Mouse (Mus musculus): ENCODE measurements around the gene Spag17. TPM values are rescaled to one million over a fixed set of nuclear protein-coding genes. Genes with fewer than 3 reads are reported as not detected.
"Not testable (repeated sequence)": the region's sequence is repeated elsewhere in the genome, so short reads cannot be mapped to it uniquely, and the experiment has no call there.

The Spag17 gene
- not detected for total RNA-seq (2022)

GRCm38 (mm10) chr3:99885187-99885811, at the start of gene Spag17:
Gene Spag17 (plus strand): TSS chr3:99885406.
- DNase-seq (ENCODE audit: low spot score in 2 of 2) = no peak

- DNase-seq (ENCODE audit: low spot score in 2 of 2) = no peak
Measured at GRCm38 (mm10) chr3:99842333-99842732, 42.9 kb upstream of the Spag17 start.

DNA sequence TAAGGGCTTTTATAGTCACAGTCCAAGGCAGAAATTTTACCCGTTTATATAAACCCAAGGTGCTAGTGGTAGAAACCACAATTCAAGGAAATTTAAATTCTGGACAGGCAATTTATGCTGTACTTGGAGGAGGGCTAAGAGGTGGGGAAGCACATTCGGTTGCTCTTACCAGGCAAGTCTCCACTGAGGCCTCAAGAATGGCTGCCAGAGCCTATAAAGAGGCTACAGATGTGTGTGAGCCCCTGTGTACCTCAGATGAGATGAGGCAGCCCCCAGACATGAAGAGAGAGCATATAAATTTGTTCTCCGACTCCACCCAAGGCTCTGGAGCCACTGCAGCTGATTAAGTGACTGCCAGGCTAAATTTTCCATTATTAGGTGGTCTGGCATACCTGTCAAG, 42.4 kb upstream of the Spag17 start:
- DNase-seq (ENCODE audit: low spot score in 2 of 2) = no peak

DNA sequence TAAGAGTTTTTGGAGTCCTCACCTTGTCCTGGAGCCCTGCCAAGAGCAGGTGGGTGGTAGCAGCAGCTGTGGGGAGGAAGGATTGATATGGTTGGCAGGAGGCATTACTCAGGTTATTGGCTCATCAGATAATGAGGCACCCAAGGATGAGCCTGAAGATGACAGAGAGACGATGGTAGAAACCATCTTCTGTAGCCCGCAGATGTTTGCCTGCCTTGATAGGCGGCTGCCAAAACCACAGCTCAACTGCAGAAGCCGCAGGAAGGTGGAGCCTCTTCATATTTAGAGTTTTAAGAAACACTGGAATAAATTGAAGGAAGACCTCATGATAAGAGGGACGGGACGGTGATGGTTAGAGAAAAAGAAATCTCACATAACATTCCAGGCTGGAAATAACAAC, 42.0 kb upstream of the Spag17 start:
- no peak for DNase-seq (ENCODE audit: low spot score in 2 of 2)

- no peak for DNase-seq (ENCODE audit: low spot score in 2 of 2)
Measured at GRCm38 (mm10) chr3:99850926-99851325, 34.3 kb upstream of the Spag17 start.

- no peak for DNase-seq (ENCODE audit: low spot score in 2 of 2)
Measured at GRCm38 (mm10) chr3:99854595-99854994, 30.6 kb upstream of the Spag17 start.

DNA sequence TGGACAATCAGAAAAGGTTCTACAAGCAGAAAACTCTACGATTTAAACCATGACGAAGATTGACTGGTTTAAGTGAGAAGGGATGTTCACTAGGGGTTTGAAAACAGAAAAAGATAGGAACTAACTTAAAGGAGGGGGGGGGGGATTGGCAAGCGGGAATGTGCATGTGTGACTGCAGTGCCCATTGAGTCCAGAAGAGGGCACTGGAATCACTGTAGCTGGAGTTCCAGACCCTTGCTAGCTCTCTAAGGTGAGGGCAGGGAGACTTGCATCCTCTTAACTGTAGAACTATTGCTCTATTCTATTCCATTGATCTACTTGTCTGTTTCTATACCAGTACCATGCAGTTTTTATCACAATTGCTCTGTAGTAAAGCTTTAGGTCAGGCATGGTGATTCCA, 26.3 kb upstream of the Spag17 start:
- DNase-seq (ENCODE audit: low spot score in 2 of 2) = no peak

GRCm38 (mm10) chr3:99864706-99865105, 20.5 kb upstream of the Spag17 start:
- no peak for DNase-seq (ENCODE audit: low spot score in 2 of 2)

- no peak for DNase-seq (ENCODE audit: low spot score in 2 of 2)
Measured at GRCm38 (mm10) chr3:99875137-99875536, 10.1 kb upstream of the Spag17 start.

DNA sequence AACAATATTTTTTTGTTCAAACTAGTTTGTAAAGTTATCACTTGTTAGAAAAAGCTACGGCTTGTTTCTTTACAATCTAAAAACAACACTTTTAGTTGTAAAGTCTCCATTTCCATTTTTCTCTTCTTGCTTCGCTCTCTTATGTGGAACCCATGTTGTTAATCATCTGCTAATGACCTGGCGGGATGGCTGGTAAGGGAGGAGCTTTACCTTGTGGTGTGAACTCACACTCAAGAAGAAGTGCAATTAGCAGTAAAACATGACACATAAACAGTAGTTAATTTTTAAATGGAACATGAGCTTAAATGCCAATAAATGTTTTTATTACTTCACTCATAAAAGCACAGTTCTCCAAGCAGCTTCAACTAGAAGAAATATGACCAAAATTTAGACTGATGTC, 3.7 kb upstream of the Spag17 start:
- DNase-seq (ENCODE audit: low spot score in 2 of 2) = no peak

DNA sequence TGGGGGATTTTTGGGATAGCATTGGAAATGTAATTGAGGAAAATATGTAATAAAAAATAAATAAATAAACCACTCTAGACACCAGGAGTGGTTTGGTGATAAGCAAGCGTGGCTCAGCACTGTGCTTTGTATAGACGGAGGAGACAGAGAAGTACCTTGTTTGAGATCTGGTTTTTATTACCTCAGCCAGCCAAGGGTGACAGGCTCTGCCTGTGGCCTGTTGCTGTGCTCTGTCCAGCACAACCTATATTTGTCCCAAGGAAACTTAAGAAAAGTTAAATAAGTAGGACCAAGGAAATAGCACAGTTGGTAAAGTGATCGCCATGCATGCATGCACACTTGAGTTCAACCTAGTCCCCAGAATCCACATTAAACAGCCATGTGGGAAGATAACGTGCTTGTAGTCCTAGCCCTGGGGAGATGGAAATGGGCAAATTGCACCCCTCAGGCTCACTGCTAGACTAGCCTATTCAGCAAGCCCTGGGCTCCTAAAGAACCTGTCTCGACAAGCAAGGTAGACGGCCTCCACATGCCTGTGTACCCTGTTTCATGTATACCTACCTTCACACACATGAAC, 1.1 kb upstream of the Spag17 start:
- DNase-seq (ENCODE audit: low spot score in 2 of 2) = no peak

- not testable (repeated sequence) for DNase-seq (ENCODE audit: low spot score in 2 of 2)
Measured at GRCm38 (mm10) chr3:99894741-99895140, 9.5 kb downstream of the Spag17 start.

DNA sequence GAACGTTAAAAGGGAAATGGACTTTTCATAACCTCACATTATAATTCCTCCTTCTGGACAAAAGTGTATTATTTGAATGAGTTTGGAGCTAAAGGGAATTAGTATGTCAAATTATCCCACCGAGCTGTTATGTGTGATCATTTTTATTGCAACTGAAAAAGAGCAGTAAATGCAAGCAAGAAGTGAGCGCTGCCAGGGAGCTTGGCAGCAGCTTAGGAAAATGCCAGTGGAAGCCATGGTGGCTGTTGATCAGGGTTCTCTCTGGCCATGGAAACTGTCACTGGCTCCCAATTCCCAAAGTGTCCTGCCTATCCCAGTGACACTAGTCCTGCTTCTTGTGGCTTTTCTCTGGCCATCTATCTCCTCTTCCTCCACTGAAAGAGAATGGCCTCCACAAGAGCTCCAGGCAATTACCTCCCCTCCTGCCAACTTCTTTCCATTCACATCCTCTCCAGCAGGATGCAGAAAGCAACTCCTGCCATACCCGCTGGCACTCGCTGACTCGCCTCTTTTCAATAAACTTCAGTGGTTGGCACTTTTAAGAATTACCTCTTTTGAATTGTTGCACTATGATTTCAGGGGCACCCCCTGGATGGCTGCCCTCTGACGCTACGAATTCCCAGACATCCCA, 28.7 kb downstream of the Spag17 start:
- no peak for DNase-seq (ENCODE audit: low spot score in 2 of 2)

DNA sequence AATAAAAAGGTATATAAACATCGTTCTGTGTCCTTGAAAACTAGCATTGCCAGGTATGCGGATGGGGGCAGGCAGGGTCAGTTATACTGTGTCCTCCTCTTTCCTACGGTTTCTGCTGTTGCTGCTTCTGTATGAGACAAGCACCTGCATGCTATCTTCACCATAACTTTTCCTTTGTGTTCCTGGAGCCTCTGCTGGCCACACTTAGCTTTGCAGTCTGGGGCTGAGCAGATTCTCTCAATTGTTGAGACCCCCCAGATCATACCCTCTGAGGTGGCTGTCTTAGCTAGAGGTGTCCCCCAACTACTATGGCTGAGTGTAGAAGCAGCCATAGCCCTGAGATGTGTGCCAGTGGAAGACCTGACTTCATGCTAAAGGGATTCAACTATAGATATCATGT, 37.7 kb downstream of the Spag17 start:
- no peak for DNase-seq (ENCODE audit: low spot score in 2 of 2)

GRCm38 (mm10) chr3:99930920-99931620, 45.9 kb downstream of the Spag17 start:
- peak in 1 of 2 experiments; percentile 17 for DNase-seq (ENCODE audit: low spot score in 2 of 2)

DNA sequence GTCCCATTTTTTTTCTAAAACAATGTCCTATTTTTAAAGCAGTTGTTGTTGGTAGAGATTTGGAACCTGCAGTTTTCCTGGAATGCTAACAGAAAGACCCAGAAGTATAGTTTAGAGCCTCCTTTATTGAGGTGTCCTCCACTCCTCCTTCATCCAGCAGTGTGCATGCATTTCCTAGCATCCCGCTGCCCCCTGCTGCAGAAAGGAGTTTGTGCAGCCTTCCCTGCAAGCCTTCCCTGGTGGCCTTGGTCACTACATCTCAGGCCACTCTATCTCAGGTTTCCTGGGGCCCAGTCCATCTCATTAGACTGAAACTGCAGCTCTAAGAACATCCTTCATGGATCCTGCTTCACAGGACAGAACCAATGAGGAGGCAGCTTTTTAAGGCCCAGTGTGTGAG, 51.0 kb downstream of the Spag17 start:
- peak; percentile 13 to 20 for DNase-seq (ENCODE audit: low spot score in 2 of 2)

DNA sequence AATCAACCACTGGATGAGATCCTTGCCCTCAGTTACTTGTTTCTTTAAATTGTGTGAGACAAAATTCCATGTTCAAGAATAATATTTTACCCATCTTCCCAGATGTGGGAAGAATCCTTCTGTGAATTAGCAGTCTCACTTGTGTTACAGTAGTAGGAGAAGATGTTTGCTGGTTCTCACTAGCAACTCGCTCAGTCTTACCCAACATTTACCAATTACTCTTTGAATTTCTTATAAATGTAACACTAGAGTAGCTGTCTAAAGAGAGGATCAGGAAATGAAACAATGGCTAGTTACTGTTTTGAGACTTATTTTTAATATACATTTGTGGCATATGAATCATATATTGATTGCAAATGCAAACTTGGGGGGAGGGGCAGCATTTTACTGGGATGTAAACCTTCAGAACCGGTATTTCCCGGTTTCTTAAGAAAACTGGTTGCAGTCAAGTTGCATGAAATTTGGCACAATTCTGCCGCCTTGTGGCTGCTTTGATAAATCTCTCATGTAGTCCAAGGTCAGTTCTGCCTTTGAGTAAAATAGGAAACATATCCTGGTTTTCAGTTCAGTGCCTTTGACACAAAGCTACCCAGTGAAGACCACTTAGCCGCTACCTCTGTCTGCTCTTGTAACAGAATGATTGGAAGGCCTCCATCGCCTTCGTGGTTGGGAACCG, 53.5 kb downstream of the Spag17 start:
- peak; percentile 13 for DNase-seq (ENCODE audit: low spot score in 2 of 2)

- no peak for DNase-seq (ENCODE audit: low spot score in 2 of 2)
Measured at GRCm38 (mm10) chr3:99945171-99945570, 60.0 kb downstream of the Spag17 start.

- DNase-seq (ENCODE audit: low spot score in 2 of 2) = no peak
Measured at GRCm38 (mm10) chr3:99954039-99954602, 68.9 kb downstream of the Spag17 start.

GRCm38 (mm10) chr3:99956517-99956916, 71.3 kb downstream of the Spag17 start:
- DNase-seq (ENCODE audit: low spot score in 2 of 2) = no peak

- no peak for DNase-seq (ENCODE audit: low spot score in 2 of 2)
Measured at GRCm38 (mm10) chr3:99959805-99960485, 74.7 kb downstream of the Spag17 start.
